Mouse (Mus musculus): ENCODE data around the gene Wdr77. TPM values are rescaled to one million over a fixed set of nuclear protein-coding genes. Genes with fewer than 3 reads are reported as not detected.
"Not testable (repeated sequence)": the region's sequence is repeated elsewhere in the genome, so short reads cannot be mapped to it uniquely, and the experiment has no call there.

The Wdr77 gene
- polyA plus RNA-seq, 2 experiments: 21.3 to 32.4 TPM

DNA sequence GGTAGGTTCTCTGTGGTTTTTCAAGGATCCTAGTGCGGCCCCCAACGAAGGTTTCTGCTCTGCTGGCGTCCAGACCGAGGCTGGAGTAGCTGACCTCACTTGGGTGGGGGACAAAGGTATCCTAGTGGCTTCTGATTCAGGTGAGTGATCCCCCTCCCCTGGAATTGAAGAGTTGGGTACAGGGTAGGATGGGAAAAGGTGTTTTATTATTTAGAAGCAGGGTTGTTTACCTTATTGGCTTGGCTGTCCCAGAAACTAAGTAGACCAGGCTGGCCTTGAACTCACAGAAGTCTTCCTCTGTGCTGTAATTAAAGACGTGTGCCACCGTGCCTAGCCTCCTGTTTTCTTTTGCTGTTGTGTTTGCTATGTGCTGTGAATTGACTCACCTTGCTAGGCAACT, 830 bp downstream of the Wdr77 start, which contains the start of gene Atp5f1:
Atp5f1 (minus strand) TSS at position 101 of the 400 bp plus-strand sequence.
- WGBS (ENCODE audit: insufficient replicate concordance): 8% methylated on average over 6 of the region's 6 CpGs
- Histone ChIP-seq H3K36me3 (replicated peaks; ENCODE audit: control insufficient read depth, insufficient read depth, low read depth) (peaks cover 37% of the 10 kb centered on the region), H3K9ac (replicated peaks) (peak within 1 kb of the TSS; percentile 93), H3K4me1 (replicated peaks; ENCODE audit: control insufficient read depth in 2 of 2, insufficient read depth in 2 of 2, low read length in 1 of 2) (peaks cover 13% of the 10 kb centered on the region in 2 experiments), H3K9me3 (ENCODE audit: control insufficient read depth, low read length) (no peaks in the 10 kb centered on the region), H3K4me3 (ENCODE audit: insufficient read depth in 1 of 2, low read depth in 2 of 2, low read length in 2 of 2) (peak within 1 kb of the TSS; percentile 83 to 92), H3K27ac (peak within 1 kb of the TSS; percentile 46), H3K27me3 (ENCODE audit: control insufficient read depth, insufficient read depth, low read length) (no peaks in the 10 kb centered on the region), H3K4me2 (ENCODE audit: low read depth) (peak within 1 kb of the TSS; percentile 98)
- DNase-seq (ENCODE audit: low read depth in 3 of 3, low spot score in 3 of 3): no peak
- no peak for TF ChIP-seq EP300 (IDR thresholded peaks at IDR 0.05; ENCODE audit: low read depth)
- TF ChIP-seq CTCF (IDR thresholded peaks at IDR 0.05; ENCODE audit: low read depth): no peak
- no peak for ATAC-seq (ENCODE audit: insufficient read depth)

DNA sequence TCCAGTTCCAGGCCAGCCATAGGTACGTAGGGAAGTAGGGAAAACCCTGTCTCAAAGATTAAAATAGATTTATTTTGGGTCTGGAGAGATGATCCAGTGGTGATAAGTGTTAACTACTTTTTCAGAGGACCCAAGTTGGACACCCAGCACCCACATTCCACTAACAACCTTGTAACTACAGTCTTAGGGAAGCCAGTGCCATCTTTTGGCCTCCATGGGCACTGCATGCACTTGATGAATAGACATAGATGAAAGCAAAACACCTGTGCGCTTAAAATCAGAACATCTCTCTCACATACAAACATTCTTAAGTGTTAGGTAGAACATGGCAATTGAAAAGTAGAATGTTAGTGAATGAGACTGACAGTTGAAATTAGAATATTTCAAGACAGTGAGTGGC, 1.5 kb downstream of the Wdr77 start:
- 88% methylated on average over 2 of the region's 2 CpGs for WGBS (ENCODE audit: insufficient replicate concordance)
- peaks cover 42% of the 10 kb centered on the region for H3K36me3 ChIP-seq (replicated peaks; ENCODE audit: control insufficient read depth, insufficient read depth, low read depth)
- TF ChIP-seq EP300 (IDR thresholded peaks at IDR 0.05; ENCODE audit: low read depth) (no peak), CTCF (IDR thresholded peaks at IDR 0.05; ENCODE audit: low read depth) (peak; percentile 48)
- DNase-seq (ENCODE audit: low read depth in 3 of 3, low spot score in 3 of 3) (peak in 2 of 3 experiments; percentile 12 to 24), ATAC-seq (ENCODE audit: insufficient read depth) (no peak)
- H3K4me1 ChIP-seq (replicated peaks; ENCODE audit: control insufficient read depth in 2 of 2, insufficient read depth in 2 of 2, low read length in 1 of 2): peaks cover 13% of the 10 kb centered on the region in 2 experiments
- H3K9ac ChIP-seq (replicated peaks): no peak overlapping the region
- peak overlapping the region in 1 of 2 experiments; percentile 83; a peak in 2 of 4 replicates for H3K4me3 ChIP-seq (ENCODE audit: insufficient read depth in 1 of 2, low read depth in 2 of 2, low read length in 2 of 2)
- peak overlapping the region; percentile 96 for H3K4me2 ChIP-seq (ENCODE audit: low read depth)
- no peaks in the 10 kb centered on the region for H3K9me3 ChIP-seq (ENCODE audit: control insufficient read depth, low read length)
- H3K27ac ChIP-seq: no peak overlapping the region
- no peaks in the 10 kb centered on the region for H3K27me3 ChIP-seq (ENCODE audit: control insufficient read depth, insufficient read depth, low read length)

DNA sequence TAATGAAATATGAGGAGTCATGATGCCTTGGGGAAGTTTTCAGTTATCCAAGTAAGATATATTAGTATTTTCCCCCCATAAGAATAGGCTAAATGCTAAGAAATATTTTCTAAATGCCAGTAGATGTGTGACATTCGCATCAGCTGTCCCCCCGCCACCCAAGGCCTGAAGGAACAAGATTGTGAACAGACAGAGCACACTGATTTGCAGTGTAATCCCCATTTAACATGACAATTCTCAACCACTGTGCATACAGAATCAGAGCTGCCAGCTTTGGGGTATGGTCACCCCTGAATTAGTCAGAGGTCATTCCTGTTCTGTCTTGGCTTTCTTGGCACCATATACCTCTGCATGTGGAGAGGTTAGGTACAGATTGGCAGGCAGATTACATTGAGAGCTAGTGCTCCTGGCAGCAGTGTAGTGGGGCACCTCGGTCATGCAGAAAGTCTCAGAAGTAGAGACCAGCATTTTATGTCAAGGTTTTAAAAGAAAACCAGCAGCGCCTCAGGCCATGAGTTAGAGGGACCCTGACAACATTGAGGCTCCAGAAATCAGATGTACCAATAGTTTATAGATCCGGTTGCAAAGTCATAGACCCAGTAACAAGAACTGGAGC, 12.8 kb downstream of the Wdr77 start:
- DNase-seq (ENCODE audit: low read depth in 3 of 3, low spot score in 3 of 3): no peak
- Histone ChIP-seq H3K27ac (no peak overlapping the region), H3K9me3 (ENCODE audit: control insufficient read depth, low read length) (no peaks in the 10 kb centered on the region), H3K9ac (replicated peaks) (no peak overlapping the region), H3K4me1 (replicated peaks; ENCODE audit: control insufficient read depth in 2 of 2, insufficient read depth in 2 of 2, low read length in 1 of 2) (no peaks in the 10 kb centered on the region), H3K4me2 (ENCODE audit: low read depth) (no peak overlapping the region), H3K36me3 (replicated peaks; ENCODE audit: control insufficient read depth, insufficient read depth, low read depth) (peaks cover 20% of the 10 kb centered on the region), H3K4me3 (ENCODE audit: insufficient read depth in 1 of 2, low read depth in 2 of 2, low read length in 2 of 2) (no peak overlapping the region), H3K27me3 (ENCODE audit: control insufficient read depth, insufficient read depth, low read length) (no peaks in the 10 kb centered on the region)
- TF ChIP-seq EP300 (IDR thresholded peaks at IDR 0.05; ENCODE audit: low read depth): no peak
- TF ChIP-seq CTCF (IDR thresholded peaks at IDR 0.05; ENCODE audit: low read depth): no peak
- WGBS (ENCODE audit: insufficient replicate concordance): 66% methylated on average over 5 of the region's 5 CpGs
- ATAC-seq (ENCODE audit: insufficient read depth): no peak

DNA sequence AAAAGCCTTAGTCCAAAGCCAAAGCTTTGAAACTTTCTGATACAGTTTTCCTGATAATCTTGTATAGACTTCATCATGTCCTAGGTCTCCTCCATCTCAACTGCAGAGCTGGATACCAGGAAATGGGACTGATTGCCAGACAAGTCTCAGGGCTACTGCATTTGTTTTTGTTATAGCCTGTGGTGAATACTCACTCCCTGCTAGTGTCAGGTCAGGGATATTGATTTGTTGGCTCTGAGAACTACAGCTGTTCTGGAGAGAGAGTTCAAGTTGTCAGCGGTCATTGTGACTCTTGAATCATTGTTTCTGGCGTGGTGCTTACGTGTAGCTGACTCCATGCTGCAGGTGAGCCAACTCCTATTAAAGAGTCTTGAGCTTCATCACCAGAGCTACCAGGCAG, 14.2 kb downstream of the Wdr77 start, which contains the start of gene Ovgp1:
Ovgp1 (plus strand) TSS at position 301 of the 400 bp plus-strand sequence.
- ATAC-seq (ENCODE audit: insufficient read depth): no peak
- H3K27me3 ChIP-seq (ENCODE audit: control insufficient read depth, insufficient read depth, low read length): no peaks in the 10 kb centered on the region
- peaks cover 5% of the 10 kb centered on the region for H3K36me3 ChIP-seq (replicated peaks; ENCODE audit: control insufficient read depth, insufficient read depth, low read depth)
- 67% methylated on average over 3 of the region's 3 CpGs for WGBS (ENCODE audit: insufficient replicate concordance)
- H3K4me3 ChIP-seq (ENCODE audit: insufficient read depth in 1 of 2, low read depth in 2 of 2, low read length in 2 of 2): no peak within 1 kb of the TSS
- no peak within 1 kb of the TSS for H3K9ac ChIP-seq (replicated peaks)
- no peak within 1 kb of the TSS for H3K27ac ChIP-seq
- DNase-seq (ENCODE audit: low read depth in 3 of 3, low spot score in 3 of 3): no peak
- no peaks in the 10 kb centered on the region for H3K9me3 ChIP-seq (ENCODE audit: control insufficient read depth, low read length)
- TF ChIP-seq CTCF (IDR thresholded peaks at IDR 0.05; ENCODE audit: low read depth) (no peak), EP300 (IDR thresholded peaks at IDR 0.05; ENCODE audit: low read depth) (no peak)
- no peaks in the 10 kb centered on the region for H3K4me1 ChIP-seq (replicated peaks; ENCODE audit: control insufficient read depth in 2 of 2, insufficient read depth in 2 of 2, low read length in 1 of 2)
- no peak within 1 kb of the TSS for H3K4me2 ChIP-seq (ENCODE audit: low read depth)

DNA sequence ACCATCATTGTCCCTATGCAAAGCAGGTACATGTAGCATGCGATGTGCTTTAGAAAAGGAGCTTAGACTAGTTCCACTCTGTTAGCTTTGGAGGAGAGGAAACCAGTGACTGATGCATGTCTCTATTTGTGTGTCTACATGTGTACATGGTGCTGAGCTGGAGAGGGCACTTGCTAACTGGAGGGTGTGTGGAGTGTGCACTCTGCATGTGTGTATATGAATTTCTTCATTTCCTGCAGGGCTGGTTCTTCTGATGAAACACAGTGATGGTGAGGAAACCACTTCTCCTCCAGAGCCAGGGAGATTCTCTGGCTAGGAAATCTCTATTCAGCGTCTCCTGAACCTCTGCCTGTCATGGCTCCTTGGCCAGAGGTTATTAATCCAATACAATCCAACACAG, 15.0 kb downstream of the Wdr77 start:
- Histone ChIP-seq H3K4me3 (ENCODE audit: insufficient read depth in 1 of 2, low read depth in 2 of 2, low read length in 2 of 2) (no peak overlapping the region), H3K4me1 (replicated peaks; ENCODE audit: control insufficient read depth in 2 of 2, insufficient read depth in 2 of 2, low read length in 1 of 2) (no peaks in the 10 kb centered on the region), H3K9ac (replicated peaks) (no peak overlapping the region), H3K36me3 (replicated peaks; ENCODE audit: control insufficient read depth, insufficient read depth, low read depth) (no peaks in the 10 kb centered on the region; the same call in 1 of the 2 replicates), H3K4me2 (ENCODE audit: low read depth) (no peak overlapping the region), H3K27me3 (ENCODE audit: control insufficient read depth, insufficient read depth, low read length) (no peaks in the 10 kb centered on the region), H3K9me3 (ENCODE audit: control insufficient read depth, low read length) (no peaks in the 10 kb centered on the region), H3K27ac (no peak overlapping the region)
- no peak for ATAC-seq (ENCODE audit: insufficient read depth)
- TF ChIP-seq EP300 (IDR thresholded peaks at IDR 0.05; ENCODE audit: low read depth) (no peak), CTCF (IDR thresholded peaks at IDR 0.05; ENCODE audit: low read depth) (no peak)
- no peak for DNase-seq (ENCODE audit: low read depth in 3 of 3, low spot score in 3 of 3)
- WGBS (ENCODE audit: insufficient replicate concordance): 68% methylated on average over 2 of the region's 2 CpGs

DNA sequence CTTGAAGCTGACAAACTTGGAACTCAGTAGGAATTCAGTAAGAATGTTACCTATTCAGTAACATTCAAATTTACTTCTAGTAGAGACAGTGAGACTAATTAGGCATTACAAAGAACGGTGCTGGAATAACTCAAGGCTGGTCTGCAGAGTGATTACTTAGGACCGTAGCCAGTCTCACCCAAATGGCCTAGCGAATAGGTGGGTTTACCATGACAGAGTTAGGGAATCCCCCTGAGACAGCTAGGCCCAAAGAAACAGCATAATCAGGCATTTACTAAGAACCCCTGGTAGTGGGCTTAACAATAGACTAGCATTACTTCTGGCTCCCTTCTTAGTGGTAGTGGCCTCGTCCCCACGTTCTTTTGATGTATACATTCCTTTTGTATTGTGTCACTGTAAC, 30.4 kb downstream of the Wdr77 start:
- WGBS (ENCODE audit: insufficient replicate concordance): 65% methylated on average over 5 of the region's 5 CpGs
- not testable (repeated sequence) for H3K9ac ChIP-seq (replicated peaks); DNase-seq (ENCODE audit: low read depth in 3 of 3, low spot score in 3 of 3); H3K4me2 ChIP-seq (ENCODE audit: low read depth); H3K27me3 ChIP-seq (ENCODE audit: control insufficient read depth, insufficient read depth, low read length); H3K4me1 ChIP-seq (replicated peaks; ENCODE audit: control insufficient read depth in 2 of 2, insufficient read depth in 2 of 2, low read length in 1 of 2); H3K4me3 ChIP-seq (ENCODE audit: insufficient read depth in 1 of 2, low read depth in 2 of 2, low read length in 2 of 2); H3K36me3 ChIP-seq (replicated peaks; ENCODE audit: control insufficient read depth, insufficient read depth, low read depth); H3K9me3 ChIP-seq (ENCODE audit: control insufficient read depth, low read length); ATAC-seq (ENCODE audit: insufficient read depth); H3K27ac ChIP-seq
